Mouse (Mus musculus) spleen, embryonic (tissue): Measurements from ENCODE around the gene Theg.

Source experiments
- CTCF ChIA-PET: fragments of 350-600 bp; sonication (Branson Sonifier 250); formaldehyde crosslinking; loops from one replicate; lab custom pipeline; 2022; lab: Charles Lee

The Theg gene

DNA sequence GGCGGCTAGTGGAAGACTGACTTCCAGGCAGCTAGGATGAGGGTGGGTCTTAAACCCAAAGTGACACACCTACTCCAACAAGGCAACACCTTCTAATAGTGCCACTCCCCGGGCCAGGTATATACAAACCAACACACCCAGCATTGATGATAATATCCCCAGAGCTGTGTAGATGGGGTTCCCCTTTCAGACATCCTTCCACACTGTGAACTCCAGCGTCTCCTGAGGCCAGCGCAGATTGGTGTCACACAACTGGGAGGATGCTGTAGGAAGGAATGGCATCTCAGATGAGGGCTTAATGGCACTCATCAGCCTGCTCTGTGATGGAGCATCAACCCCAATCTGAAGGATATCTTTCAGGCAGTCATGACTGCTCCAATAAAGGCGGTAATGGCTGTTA is 29.6 kb downstream of the Theg start:
- CTCF ChIA-PET: no interaction called here

DNA sequence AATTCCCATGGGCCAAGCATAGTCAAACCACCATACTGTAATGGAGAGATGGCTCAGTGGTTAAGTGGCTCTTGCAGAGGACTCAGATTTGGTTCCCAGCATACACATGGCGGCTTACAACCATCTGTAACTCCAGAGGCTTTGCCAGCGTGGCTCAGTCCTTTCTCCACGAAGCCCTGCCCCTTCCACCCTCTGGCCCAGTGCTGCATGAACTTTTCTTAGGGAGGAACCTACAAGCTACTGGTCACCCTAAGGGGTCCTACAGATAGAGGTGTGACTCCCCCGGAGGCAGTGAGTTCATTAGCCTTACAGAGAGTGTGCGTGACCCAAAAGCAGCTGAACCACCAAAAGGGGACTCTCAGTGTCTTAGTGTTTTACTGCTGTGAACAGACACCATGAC is 30.2 kb downstream of the Theg start:
- CTCF ChIA-PET: no interaction called here

GRCm38 (mm10) chr10:79555238-79555724 is 31.9 kb downstream of the Theg start:
- CTCF ChIA-PET: no interaction called here

- CTCF ChIA-PET: no interaction called here
Observed at GRCm38 (mm10) chr10:79554330-79555237, 32.5 kb downstream of the Theg start, which contains the start of gene Mier2. Gene Mier2 (minus strand): TSS chr10:79555199.

- CTCF ChIA-PET: no interaction called here
Observed at GRCm38 (mm10) chr10:79553691-79554090, 33.4 kb downstream of the Theg start.

- CTCF ChIA-PET: no interaction called here
Observed at GRCm38 (mm10) chr10:79553176-79553575, 34.0 kb downstream of the Theg start.

DNA sequence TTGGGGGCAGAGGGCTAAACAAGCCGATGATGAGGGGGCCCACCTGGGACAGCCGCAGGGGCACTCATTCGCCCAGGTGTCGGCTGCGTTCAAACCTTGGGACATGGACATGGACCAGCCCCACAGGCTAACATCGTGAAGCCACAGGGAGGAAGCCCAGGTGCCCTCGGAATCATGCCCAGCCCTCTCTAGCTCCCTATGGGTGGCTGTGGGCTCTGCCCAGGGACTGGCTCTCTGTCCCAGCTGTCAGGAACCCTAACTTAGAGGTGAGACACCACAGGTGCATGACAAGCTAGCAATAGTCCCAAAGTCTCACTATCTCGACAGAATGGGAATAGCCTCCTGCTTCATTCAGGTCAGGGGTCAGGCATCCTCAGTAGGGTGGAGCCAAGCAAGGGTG is 34.6 kb downstream of the Theg start:
- CTCF ChIA-PET: no interaction called here

DNA sequence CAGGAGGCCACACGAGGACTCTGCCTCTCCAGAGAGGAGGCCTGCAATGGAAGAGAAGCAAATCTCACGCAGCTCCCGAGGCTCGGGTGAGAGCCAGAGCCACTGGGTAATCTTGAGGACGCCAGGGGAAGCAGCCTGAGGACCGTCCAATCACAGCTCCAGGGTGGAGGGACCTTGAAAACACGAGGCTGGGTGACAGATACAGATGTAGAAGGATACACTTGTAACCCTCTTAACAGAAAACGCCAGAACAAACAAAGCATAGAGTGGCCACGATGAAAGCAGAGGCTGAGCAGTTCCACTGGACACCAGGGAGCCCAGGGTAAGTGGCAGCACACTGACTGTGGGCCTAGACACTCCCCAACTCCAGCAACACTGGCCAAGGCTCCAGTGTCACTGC is 36.8 kb downstream of the Theg start:
- CTCF ChIA-PET: no interaction called here

DNA sequence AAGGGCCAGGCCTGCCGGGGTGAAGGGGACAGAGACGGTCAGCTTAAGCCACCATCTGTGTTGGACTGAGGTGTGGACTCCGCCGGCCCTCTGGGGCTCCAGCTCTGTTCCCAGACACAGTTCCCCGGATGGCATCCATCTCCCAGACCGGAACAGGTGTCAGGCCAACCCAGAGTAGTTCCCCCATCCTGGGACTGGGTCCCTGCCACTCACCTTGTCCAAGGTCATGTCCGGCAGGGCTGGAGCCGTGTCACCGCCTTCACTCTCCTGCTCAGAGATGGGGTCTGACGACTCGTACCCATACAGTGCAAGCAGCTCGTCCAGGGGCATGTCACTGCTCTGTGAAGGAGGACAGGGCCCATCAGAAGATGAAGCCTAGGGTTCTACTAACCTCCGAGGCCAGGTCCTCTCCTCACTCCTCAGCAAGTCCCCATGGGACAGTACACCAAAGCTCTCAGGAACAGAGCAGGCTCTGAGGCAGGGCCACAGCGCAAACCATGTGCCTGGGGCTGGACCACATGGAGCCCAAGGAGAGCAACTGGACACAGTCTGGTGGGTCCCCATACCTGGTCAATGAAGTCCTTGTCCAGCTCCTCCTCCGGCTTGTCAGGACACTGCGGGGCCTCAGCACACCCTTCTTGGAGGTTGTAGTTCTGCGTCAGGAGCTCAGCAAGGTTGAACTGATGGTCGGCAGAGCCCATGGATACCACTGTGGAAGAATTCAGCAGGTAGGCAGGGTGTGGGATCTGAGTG is 38.0 kb downstream of the Theg start:
- CTCF ChIA-PET: no interaction called here

- CTCF ChIA-PET: no interaction called here
Observed at GRCm38 (mm10) chr10:79548546-79548945, 38.6 kb downstream of the Theg start.

DNA sequence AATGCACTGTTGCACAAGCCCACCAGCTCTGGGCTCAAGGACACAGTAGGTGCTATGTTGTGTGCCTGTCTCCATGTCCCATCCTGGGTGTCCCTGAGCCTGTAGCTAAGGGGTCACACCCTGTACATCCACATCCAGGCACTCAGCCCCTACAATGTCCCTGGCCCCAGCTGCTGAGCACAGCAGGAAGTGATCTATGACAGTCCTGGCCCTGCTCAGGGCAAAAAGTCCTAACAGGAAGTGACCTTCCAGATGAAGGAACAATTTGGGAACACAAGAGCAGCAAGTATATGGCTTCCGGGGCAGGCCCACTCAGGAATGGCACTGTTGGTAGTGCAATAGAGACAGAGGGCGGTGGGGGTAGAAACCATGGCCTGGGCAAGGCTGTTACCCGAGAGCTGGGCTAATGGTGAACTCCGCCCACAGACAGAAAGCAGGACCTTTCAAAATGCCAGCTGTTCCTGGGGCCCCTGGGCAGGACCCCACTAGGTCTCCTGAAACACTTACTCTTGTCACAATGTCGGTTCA is 39.9 kb downstream of the Theg start:
- CTCF ChIA-PET: interaction anchor here (0.5 kb wide), 1 partner anchor 992 kb away, joined by 6 read pairs; the partner anchor contains the start of gene Atp8b3

- CTCF ChIA-PET: no interaction called here
Observed at GRCm38 (mm10) chr10:79546483-79546882, 40.6 kb downstream of the Theg start.

DNA sequence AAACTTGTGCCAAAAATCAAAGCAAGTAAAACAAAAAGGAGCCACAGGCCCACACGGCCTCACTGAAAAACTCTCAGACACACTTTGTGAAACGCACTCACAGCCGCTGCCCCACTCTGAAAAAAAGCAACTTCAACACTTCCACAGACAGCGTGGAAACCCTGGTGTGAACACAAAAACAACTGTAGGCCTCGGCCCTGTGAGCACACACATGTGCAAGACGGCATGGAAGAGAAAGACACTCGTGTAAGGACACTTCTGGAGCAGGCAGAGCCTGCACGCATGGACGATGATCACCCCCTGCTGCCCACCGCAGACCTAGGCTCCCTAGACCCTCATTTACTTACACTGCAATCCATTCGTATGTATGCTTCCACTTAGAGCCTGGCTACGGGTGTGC is 41.2 kb downstream of the Theg start:
- CTCF ChIA-PET: no interaction called here

- CTCF ChIA-PET: no interaction called here
Observed at GRCm38 (mm10) chr10:79544631-79545030, 42.5 kb downstream of the Theg start.

DNA sequence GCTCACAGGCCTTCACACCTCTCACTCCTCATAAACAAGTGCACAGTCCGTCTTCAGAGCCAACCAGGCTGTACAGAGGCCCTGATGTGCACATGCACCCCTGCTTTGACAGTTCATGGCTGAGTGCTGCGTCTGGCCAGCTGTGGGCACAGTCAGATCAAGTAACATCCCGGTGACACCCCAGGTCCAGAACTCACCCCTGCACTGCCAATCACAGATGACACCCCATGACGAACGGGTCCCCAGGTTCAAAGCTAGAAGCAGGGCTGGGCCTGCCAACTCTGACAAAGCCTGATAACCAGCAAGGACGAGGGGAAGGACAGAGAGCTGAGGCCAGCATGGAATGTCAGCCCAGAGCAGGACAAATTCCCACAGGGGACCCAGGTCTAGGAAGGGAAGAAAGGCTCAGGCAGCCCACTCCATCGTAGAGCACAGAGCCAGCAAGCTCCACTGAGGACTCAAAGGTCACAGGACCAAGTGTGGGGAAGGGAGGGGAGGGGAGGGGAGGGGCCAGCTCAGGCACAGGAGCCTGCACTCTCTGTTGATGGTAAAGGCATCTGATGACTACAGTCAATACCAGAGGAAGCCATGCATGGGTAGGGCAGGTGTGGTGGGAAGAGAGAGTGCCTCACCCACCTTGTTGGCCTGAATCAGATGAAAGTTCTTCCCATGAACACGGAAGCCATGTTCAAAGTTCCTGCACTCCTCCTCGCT is 43.1 kb downstream of the Theg start:
- CTCF ChIA-PET: no interaction called here

DNA sequence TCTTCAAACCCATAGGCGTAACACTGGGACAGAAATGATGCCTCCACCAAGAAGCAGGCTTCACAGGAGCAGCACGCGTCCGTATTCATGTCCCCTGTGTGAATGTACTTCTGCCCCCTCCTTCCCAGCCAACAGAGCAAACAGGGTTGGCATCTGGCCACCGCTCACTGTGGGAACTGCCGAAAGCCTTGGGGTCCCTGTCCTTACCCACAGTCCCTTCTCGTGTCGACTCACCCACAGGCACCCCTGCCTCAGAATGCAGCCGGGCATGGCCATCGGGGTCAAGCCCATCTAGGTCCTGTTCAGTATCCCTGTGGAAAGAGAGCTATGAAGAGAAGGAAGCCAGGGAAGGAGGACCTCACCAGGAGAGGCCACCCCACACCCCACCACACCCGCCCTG is 45.0 kb downstream of the Theg start:
- CTCF ChIA-PET: no interaction called here

DNA sequence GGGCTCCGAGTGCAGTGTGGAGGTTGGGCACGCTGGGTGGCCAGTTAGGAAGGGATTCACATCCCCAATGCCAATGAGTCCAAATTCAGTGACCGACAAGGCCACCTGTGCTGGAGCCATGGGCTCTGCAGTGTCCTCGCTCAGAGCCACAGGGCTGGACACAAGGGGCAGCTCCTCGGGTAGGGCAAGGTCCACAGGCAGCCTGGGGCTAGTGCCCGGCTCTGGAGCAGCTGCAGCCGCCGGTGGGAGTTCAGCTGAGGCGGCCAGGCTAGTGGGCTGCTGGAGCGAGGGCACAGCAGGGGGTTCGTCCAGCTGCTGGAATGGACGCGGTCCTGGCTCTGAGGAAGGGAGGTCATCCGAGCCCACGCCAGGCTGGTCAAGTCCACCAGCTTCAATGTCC is 45.6 kb downstream of the Theg start:
- CTCF ChIA-PET: no interaction called here

- CTCF ChIA-PET: no interaction called here
Observed at GRCm38 (mm10) chr10:79540746-79541145, 46.4 kb downstream of the Theg start.

- CTCF ChIA-PET: interaction anchor here (0.6 kb wide), 1 partner anchor 9 kb away, joined by 3 read pairs; no protein-coding TSS in a partner anchor
Observed at GRCm38 (mm10) chr10:79539701-79540495, 47.2 kb downstream of the Theg start.

DNA sequence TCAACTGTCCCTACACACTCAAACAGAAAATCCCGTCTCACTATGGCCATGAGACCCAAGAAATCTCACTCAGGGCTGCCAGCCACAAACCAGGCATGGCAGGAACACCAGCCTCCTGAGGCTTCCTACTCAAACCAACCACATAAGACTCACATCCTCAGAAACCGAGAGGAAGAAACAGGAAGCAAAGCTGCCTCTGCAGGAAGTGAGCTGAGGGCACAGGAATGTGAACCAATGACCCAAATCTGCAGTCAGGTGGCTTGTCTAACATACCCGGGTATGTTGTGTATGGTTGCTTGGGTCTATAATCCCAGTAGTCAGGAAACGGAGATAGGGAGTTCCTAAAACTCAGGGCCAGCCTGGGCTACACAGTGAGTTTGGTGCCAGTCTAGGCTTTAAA is 48.3 kb downstream of the Theg start:
- CTCF ChIA-PET: no interaction called here

DNA sequence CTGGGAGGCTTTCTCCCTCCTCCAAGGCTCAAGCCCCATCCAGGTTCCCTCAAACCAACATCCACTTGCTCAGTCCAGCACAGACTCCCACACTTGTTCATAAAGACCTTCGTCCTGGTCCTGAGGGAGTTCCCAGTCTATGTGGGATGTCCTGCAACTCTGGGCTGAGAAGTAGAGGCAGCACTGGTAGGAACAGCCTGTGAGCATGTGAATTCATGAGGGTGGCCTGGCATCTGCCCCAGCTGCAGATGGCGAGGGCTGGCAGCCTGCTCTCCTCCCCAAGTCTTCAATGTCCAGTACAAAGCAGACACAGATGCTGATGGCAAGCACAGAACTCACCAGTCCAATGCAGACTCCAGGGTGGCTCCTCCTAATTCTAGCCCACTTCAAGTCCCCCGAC is 48.8 kb downstream of the Theg start:
- CTCF ChIA-PET: no interaction called here
